Mouse (Mus musculus) gastrocnemius, postnatal 4 days (tissue): ENCODE data around the gene Sec14l1. TPM values are rescaled to one million over a fixed set of nuclear protein-coding genes. Genes with fewer than 3 reads are reported as not detected.

ENCODE experiments used
- DNase-seq, 2 experiments: peaks; one replicate each; pipeline ENCODE4 v3.0.0; 2021 to 2022; ENCODE audit warnings: low spot score in 2 of 2, mixed read lengths in 2 of 2
- total RNA-seq, 2 experiments: library from RNA; stranded (reverse); gene quantifications; 2 replicates each; pipeline ENCODE4 v1.2.3; 2021

Sec14l1 gene
- total RNA-seq, 2 experiments from 2014 or later: 134 to 144 TPM

DNA sequence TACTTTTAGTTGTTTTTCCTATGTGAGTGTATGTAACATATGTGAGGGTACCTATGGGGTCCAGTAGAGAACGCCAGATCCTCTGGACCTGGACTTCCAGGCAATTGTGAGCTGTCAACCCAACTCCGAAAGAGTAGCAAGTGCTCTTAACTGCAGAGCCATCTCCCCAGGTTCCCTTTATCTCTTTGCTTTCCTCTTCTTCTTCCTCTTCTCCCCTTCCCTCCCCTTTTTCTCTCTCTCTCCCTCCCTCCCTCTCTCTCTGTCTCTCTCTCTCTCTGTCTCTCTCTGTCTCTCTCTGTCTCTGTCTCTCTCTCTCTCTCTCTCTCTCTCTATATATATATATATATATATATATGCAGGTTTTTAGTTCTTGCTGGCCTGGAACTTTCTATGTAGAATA, 7.1 kb upstream of the Sec14l1 start:
- DNase-seq: no peak

DNA sequence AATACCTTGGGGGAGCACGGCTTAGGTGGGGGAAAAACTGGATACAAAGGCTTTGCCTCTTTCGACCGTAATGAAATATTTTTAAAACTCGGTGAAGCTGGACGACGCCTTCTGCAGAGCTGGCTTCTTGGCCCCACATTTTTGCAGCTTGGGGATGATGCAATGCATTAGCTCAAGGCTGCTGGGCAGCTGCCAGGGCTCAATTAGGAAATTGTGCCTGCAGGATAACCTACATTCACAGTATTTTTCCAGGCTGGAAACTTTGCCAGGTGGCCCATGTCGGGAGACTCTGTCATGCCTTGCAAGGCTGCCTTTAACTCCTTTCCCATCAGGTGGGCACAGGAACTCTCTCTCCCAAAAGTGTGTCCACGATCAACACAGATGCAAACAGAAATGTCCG, 6.4 kb upstream of the Sec14l1 start:
- DNase-seq: peak in 1 of 2 experiments; percentile 86

DNA sequence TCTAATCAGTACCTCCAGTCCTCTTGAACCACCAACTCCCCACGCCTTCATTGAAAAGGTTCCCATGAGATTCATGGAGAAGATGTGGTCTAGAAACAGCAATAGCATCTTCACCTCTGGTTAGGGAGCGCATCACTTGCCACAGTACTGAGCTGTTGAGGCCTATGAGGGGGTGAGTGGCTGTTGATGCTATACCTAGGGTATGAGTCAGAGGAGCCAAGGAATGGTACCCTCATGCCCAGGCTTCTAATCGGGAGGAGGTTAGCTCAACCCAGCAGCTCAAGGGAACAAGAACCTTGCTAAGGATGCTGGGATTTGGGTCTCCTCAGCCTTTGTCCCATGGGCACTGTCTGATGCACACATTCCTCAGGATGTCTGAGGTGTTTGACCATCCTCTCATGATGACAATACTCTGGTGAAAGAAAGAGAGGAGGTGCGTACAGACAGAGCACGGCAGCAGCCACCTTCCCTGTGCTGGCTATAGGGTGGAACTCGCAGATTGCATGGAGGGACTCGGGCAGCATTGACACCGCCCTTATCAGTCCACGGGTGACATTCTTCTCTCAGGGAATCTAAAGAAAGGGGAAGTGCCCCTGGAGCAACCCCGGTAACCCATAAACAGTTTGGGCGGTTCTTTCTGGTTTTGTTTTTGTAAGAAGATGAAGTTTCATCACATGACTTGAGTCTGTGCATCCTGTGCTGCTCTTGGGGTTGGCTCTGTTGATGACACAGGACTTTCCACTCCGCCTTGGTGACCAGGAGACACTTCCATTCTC, 5.6 kb upstream of the Sec14l1 start:
- no peak for DNase-seq

DNA sequence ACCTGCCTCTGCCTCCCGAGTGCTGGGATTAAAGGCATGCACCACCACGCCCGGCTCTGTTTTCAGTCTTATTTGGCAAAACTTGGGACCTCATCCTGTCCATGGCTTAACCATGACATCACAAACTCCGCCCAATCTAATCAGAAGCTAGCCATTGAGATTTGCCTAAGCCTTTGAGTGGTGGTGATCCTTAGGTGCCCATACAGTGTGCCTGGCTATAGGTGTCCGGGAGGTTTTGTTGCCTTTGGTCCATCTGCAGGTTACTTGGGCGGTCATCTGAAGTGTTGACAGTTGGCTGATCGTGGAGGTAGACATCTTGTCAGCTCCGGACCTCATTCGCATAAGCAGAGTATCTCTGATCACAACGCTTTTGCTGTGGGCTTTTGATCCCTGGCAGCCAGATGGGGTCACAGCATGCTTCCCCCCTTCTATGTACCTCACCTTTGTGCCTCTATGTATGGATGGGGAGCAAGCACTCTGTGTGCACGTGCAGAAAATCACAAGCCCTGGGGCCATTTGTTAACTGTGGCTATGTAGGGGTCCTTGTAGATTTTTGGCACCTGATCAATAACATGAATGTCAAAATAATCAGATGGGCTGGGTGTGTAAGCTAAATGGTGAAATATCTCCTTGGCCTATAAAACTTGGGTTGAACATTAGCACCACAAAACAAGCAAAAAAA, 2.9 kb upstream of the Sec14l1 start:
- no peak for DNase-seq

DNA sequence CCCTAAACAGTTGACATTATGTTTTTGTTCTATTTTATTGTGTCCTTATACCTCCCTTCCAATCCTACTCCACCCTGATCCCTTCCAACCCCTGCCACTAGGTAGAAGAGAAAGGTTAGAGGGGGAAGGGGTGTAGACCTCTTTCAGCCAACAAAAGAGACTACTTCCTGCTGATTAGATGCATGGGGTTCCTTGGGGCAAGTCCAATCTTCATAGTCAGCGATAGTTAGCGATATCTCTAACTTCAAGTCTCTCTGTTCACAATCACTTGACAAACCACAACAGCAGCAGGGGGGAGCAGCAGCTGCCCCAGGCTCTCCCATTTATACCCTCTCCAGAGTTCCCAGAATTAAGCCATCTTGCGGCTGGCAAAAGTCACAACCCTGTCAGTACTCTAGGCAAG, 2.3 kb upstream of the Sec14l1 start:
- DNase-seq: no peak

DNA sequence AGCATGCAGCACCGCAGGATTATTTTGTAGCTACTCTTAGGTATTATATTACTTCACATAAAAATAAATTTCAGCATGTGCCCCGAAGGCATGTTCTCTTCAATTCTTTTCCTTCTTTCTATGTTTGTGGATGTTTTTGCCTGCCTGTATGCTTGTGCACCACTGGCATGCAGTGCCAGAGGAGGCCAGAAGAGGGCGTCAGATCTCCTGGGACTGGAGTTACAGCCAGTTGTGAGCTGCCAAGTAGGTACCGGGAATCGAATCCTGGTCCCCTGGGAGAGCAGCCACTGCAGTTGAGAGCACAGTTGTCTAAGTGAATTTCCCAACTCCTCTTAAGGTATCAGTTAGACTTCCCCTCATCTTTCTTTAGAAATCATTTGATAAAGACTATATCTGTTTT, 1.6 kb upstream of the Sec14l1 start:
- no peak for DNase-seq

DNA sequence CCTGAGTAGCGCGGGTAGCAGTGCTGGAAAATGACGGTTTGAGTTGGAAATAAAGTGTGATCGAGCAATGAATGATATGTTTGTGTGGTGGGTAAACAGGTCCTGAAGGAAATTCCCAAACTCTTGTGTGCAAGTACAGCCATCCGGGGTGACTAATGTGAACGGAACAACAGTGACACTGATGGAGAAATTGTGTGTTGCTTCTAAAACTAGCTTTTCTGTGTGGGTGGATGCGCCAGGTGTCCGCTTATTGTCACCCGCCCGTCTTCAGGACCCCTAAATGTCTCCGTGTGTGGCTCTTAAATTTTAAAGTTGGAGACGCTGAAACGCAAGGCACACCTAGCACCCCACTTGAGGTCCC, 757 bp upstream of the Sec14l1 start:
- no peak for DNase-seq

DNA sequence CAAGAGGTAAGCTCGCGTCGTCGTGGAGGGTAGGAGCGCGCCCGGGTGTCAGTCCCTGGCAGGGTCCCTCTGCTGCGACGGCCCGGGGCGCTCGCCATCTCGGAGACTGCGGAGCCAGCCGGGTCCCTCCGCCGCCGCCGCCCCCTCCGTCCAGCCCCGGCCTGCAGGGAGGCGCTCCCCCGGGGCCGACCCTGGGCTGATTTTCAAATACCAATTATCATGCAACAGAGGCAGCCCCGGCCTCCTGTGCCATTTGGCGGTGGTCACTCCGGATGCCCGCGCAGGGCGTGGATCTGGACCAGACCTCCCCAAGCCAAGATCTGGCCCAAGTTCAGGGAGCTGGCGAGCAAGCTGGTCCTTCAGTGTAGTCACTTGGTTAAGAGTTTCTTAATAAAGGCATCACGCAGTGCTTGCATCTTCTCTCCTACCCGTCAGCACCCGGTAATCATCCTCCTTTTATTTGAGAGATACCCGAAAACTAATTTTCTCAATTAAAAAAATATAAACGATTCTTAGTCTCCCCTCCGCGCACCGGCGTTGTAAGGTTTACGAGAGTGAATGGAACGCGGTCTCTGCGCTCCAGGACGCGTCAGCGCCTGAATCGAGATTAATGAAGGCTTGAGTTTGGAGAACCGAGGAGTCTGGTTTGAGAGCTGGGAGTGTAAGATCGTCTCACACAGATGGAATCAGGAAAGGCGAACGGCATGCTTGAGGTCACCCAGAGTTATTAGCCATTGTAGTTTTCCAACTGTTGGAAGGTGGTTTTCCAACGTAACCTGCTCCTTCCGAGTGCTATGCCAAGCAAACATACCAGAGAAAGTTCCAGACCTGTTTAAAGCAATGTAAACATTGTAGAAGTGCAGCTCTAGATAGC, 615 bp downstream of the Sec14l1 start:
- DNase-seq: peak; percentile 61 to 79

DNA sequence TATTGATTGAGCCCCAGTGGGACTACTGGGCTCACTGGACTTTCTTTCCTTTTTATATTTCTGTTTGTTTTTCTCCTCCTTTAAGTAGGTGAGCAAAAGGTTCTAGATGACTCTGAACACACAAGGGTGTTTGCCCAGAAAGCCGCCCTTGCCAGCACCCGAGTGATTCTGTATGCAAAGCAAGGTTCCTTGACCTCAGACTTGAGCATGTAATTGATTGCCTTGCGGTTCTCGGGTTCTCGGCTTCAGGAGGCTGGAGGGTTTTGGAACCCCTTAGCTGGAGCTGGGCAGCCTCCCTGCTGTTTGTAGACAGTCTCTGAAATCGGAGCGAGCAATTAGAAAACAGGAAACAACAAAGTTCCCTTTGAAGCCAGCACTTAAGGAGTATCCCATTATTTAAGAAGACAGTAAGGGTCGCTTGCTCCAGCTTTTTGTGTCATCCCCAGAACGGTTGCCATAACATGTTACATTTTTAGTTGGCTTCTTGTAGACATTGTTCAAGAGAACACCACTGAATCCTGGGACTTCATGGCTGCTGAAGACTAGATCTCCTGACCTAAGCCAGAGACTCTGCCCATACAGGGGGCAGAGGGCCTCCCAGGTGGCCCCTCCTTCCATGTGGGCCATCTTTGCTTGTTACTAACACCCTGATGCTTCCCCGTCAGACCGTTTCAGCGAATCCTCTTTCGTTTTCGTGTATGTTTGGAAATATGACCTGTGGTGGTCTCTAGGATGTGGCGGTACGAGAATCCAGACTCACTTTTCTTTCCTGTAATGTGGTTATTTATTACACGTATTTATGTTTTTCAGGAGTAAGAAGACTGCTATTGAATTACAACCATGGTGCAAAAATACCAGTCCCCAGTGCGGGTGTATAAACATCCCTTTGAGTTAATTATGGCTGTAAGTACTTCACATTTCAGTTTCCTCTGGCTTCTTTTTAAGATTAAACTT, 1.7 kb downstream of the Sec14l1 start:
- DNase-seq: no peak

DNA sequence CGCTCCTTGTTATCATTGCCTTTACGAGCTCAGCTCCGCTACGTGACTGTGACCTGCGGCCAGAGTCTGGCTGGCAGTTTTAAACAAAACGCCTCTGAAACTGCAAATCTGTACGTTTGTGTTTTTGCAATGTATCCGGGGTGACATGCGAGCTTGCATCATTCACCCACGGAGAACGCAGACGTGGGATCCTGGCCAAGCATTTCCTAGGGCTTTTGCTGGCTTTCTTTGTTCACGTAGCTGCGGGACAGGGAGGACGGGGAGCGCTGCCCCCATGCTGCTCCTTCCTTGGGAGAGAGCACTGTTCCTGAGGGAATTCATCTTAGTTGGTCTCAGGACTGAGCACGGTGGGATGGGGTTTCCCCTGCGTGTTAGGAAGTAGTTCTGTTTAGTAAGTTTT, 2.4 kb downstream of the Sec14l1 start:
- DNase-seq: no peak

DNA sequence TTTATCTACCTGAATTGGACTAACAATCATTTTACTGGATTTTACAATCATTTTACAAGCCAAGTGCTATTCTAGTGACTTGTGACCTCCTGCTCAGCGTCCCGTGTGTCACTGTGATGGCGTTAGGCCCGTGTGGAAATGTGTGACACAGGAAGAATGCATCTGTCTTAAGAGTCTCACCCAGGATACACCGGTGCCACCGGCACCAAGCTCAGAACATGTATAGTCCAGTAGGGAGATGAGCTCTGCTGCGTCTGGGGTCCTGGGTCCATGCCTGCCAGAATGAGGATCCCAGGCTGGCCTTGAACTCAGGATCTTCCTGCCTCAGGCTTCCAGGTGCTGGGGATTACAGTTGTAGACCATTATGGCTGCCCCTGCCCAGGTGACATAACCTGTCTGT, 2.8 kb downstream of the Sec14l1 start:
- no peak for DNase-seq

DNA sequence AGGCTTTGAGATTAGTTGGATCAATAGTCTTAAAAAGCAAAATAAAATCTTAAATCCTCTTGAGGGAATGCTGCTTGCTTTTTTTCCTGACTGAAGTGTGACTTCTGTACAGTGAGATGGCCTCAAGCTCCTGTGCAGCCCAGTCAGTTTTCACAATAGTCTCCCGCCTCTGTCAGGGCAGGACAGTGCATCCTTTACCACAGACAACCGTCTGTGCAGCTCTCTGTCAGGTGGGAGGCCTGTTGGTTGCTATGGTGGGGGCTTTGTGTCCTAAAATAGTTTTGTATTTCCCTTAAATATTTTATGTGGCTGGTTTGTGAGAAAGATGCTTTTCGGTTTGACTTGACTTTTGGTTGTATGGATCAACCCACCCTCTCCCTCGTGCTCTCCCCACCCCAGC, 3.3 kb downstream of the Sec14l1 start:
- no peak for DNase-seq

DNA sequence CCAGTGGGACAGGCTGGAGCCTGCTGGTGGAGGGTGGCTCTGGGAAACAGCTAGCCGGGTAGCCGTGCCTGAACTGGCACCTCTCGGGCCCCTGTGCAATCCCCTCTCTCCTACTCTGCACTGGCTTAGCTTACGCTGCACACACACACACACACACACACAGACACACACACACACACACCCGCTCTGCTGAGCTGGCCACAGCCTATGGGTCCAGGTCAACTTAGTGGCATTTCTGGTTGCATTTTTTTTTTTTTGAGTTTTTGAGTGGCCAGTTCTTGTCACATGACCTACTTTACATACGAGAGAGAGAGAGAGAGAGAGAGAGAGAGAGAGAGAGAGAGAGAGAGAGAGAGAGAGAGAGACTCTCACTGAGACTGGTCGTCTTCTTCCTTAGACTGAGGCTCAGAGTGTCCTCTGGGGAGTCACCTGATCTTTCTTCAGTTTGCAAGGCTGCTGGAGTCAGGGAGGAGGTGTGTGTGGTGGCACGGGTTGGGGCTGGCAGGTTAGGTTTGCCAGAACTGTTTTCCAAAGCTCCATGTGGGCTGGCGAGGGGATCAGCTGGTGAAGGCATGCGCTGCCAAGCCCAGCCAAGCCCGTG, 3.9 kb downstream of the Sec14l1 start:
- no peak for DNase-seq

DNA sequence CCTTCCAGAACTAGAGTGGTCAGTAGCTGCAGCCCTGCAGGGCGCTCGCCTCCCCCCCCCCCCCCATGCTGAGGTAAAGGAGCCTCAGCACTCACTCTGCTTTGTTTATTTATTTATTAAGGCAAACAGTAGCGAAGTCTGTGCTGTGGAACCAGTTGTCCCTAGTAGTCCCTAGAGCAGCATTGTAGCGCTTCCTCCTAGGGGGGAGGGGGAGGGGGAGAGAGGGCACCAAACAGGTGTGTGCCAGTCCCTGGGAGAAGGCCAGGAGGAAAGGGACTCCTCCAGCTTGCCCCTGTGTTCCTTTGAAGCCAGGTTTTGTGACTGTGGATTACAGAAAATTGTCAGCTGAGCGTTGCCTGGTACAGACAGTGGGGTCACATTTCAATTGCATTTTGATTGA, 4.8 kb downstream of the Sec14l1 start:
- DNase-seq: no peak

DNA sequence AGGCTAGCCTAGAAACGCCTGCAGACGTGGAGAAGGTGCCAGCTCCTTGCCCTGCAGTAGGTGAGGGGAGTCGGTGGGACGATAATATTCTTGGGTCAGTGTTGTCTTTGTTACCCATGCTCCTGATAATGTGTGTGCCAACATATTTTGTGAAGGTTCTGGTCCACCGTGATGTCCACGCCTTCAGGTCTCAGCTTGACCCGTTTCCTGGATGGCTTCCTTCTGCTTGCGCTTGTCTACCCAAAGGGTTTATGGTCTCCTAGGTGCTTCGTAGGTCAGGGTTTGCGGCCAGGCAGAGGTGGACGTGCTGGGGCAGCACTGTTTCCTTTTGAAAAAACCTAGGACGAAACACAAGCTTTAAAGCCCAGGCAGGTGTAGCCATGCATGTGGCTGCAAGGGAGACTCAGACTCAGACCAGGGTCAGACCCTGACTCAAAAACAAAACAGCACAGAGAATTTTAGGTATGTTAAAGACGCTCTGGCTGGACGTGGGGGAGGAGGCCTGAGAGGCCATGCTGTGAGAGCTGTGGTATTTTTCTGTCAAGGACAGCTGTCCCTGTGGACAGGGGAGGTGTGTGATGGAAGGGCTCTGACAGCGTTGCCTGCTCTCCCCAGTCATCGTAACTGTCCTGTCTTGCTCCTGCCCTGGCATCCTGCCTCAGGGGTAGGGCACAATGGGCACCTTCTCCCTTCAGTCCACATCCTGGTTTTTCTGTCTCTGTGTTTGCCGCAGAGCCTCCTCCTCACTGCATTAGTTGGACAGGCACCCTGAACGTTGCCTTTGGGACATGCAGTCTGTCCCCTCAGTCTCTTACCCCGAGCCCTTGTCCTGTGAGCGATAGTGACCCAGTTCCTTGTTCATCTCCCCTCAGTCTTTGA, 5.6 kb downstream of the Sec14l1 start:
- no peak for DNase-seq

DNA sequence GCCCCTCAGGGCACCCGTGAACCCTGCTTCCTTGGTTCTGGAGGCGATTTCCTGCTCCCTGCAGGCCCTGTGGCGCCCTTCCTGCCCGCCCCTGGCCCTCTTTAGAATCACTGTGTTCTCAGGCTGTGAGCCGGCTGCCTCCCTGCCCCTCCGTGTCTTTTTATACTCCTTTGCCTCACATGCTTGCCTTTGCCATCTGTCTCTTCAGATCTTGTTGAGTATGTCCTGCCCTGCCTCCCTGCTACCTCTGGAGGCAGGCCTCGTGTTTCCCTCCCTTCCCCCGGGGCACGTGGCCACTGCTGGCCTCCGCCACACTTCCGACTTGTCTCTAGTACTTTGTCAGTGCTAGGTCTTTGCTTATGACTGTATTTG, 6.2 kb downstream of the Sec14l1 start:
- no peak for DNase-seq

DNA sequence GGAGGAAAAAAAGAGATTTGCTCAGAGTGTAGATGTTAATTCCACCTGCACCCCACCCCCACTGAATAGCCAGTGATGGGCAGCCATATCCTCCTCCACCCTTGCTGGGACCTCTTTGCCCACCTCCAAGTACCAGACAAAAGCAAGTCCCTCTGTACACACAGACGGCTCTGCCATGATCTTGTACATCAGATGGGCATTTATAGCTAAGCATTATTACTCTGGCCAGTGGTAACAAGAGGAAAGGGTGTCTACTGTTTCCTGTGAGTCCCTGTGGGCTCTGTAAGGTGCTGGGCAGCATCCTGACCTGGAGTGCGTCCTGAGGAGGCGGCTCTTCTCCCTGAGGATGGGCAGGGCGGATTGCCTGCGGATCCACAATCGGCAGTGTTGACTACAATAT, 7.0 kb downstream of the Sec14l1 start:
- no peak for DNase-seq

DNA sequence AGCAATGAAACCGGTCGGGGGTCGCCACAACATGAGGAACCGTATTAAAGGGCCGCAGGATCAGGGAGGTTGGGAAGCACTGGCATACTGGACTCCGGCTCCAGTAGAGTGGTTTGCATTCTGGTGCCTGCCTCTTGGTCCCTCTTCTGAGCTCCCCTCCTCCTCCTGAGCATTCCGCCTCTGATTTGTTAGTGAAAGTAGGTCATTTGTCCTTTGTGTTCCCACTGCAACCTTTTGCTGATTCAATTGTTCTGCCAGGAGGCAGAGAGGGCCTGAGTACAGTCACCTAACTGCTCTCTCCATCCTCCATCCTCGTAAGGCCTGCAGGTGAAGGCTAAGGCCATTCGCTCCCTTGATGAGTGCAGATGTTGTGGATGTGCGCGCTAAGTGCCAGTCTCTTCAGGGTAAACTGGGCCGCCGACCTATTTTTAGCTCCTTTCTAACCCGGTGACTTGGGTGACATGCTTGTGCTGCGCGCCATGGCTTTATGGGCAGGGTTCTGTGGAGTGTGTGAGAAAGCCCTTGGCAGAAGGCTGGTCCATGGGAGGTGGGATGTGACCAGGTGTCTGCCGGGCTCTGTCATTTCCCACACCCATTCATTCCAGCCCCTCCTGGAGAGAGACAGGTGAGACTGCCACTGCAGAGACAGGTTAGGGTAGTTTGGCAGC, 8.6 kb downstream of the Sec14l1 start:
- no peak for DNase-seq

DNA sequence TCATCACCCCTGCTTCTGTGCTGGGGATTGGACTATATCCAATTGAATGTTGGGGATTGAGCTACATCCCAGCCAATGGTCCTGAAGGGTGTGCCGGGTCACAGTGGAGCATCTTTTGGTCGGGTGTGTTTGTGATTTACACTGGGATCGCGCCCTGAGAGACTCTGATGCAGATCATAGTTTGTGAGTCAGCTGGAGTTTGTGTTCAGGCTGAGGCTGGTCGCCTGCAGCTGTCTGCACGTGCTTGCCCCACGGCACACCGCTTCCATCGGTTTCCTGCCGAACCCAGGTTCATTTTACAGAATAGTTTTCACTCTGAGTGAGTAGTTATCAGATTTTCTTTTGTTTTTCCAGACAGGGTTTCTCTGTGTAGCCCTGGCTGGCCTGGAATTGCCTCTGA, 9.6 kb downstream of the Sec14l1 start:
- DNase-seq: no peak
